Mouse (Mus musculus): ENCODE results near the gene Grm8. TPM values are rescaled to one million over a fixed set of nuclear protein-coding genes. Genes with fewer than 3 reads are reported as not detected.
A peak's percentile ranks its signal among the peaks of the same experiment; 100 is the strongest.

Grm8 gene
- total and polyA plus RNA-seq, 3 experiments = 0.42 to 0.52 TPM; not detected in 1

GRCm38 (mm10) chr6:27762061-27762460 lies 372.9 kb downstream of the Grm8 start:
- no peaks in the 10 kb centered on the region for H3K27me3 ChIP-seq (ENCODE audit: control insufficient read depth in 1 of 2, insufficient read depth in 2 of 2, low read length in 2 of 2)
- no peak for DNase-seq (ENCODE audit: low read depth, low spot score)

GRCm38 (mm10) chr6:27753290-27753829 lies 381.6 kb downstream of the Grm8 start:
- H3K9me3 ChIP-seq (replicated peaks; ENCODE audit: insufficient read depth, low read length) = no peaks in the 10 kb centered on the region
- no peaks in the 10 kb centered on the region for H3K79me2 ChIP-seq (ENCODE audit: control insufficient read depth, insufficient read depth, low read length, poor library complexity)
- no peak for DNase-seq (ENCODE audit: low read depth, low spot score)
- H3K9ac ChIP-seq (ENCODE audit: control insufficient read depth, low read depth, low read length, poor library complexity, severe bottlenecking) = no peak overlapping the region
- no peak overlapping the region for H3K27ac ChIP-seq (ENCODE audit: control insufficient read depth, low read depth, low read length)
- TF ChIP-seq POLR2AphosphoS5 (IDR thresholded peaks at IDR 0.05; ENCODE audit: borderline replicate concordance, low read depth, low read length) (no peak), MAX (IDR thresholded peaks at IDR 0.05; ENCODE audit: low read length) (no peak), NELFE (IDR thresholded peaks at IDR 0.05; ENCODE audit: low read depth, low read length) (no peak), GATA1 (IDR thresholded peaks at IDR 0.05; ENCODE audit: low read depth, low read length) (no peak), ZKSCAN1 (IDR thresholded peaks at IDR 0.05; ENCODE audit: low read depth, low read length) (no peak), USF1 (IDR thresholded peaks at IDR 0.05; ENCODE audit: low read depth, low read length) (no peak)
- H3K4me3 ChIP-seq (ENCODE audit: control insufficient read depth in 1 of 2, insufficient read depth in 1 of 2, low read depth in 2 of 2, low read length in 2 of 2) = no peak overlapping the region
- no peaks in the 10 kb centered on the region for H3K4me1 ChIP-seq (ENCODE audit: control insufficient read depth in 1 of 2, insufficient read depth in 2 of 2, low read length in 2 of 2)
- no peaks in the 10 kb centered on the region for H3K36me3 ChIP-seq (ENCODE audit: control insufficient read depth in 1 of 2, insufficient read depth in 2 of 2, low read length in 2 of 2)
- H3K27me3 ChIP-seq (ENCODE audit: control insufficient read depth in 1 of 2, insufficient read depth in 2 of 2, low read length in 2 of 2) = no peaks in the 10 kb centered on the region

More at GRCm38 (mm10) chr6:27762061-27762460, 372.9 kb downstream of the Grm8 start:
- Histone ChIP-seq H3K79me2 (ENCODE audit: control insufficient read depth, insufficient read depth, low read length, poor library complexity) (no peaks in the 10 kb centered on the region), H3K36me3 (ENCODE audit: control insufficient read depth in 1 of 2, insufficient read depth in 2 of 2, low read length in 2 of 2) (no peaks in the 10 kb centered on the region), H3K9ac (ENCODE audit: control insufficient read depth, low read depth, low read length, poor library complexity, severe bottlenecking) (no peak overlapping the region), H3K9me3 (replicated peaks; ENCODE audit: insufficient read depth, low read length) (no peaks in the 10 kb centered on the region), H3K4me3 (ENCODE audit: control insufficient read depth in 1 of 2, insufficient read depth in 1 of 2, low read depth in 2 of 2, low read length in 2 of 2) (no peak overlapping the region), H3K4me1 (ENCODE audit: control insufficient read depth in 1 of 2, insufficient read depth in 2 of 2, low read length in 2 of 2) (no peaks in the 10 kb centered on the region), H3K27ac (ENCODE audit: control insufficient read depth, low read depth, low read length) (no peak overlapping the region)
- TF ChIP-seq ETS1 (IDR thresholded peaks at IDR 0.05; ENCODE audit: low read depth, low read length) = no peak
- no peak for TF ChIP-seq TCF12 (IDR thresholded peaks at IDR 0.05; ENCODE audit: low read depth, low read length)
- no peak for TF ChIP-seq SIN3A (IDR thresholded peaks at IDR 0.05; ENCODE audit: low read length)
- no peak for TF ChIP-seq USF1 (IDR thresholded peaks at IDR 0.05; ENCODE audit: low read depth, low read length)
- no peak for TF ChIP-seq NELFE (IDR thresholded peaks at IDR 0.05; ENCODE audit: low read depth, low read length)
- no peak for TF ChIP-seq RCOR1 (IDR thresholded peaks at IDR 0.05; ENCODE audit: low read depth, low read length)
- TF ChIP-seq ZMIZ1 (IDR thresholded peaks at IDR 0.05; ENCODE audit: low read depth, low read length) = no peak
- TF ChIP-seq POLR2AphosphoS5 (IDR thresholded peaks at IDR 0.05; ENCODE audit: borderline replicate concordance, low read depth, low read length) = no peak
- TF ChIP-seq CTCF (IDR thresholded peaks at IDR 0.05 in 2 of 3, conservative IDR thresholded peaks at IDR 0.05 in 1 of 3; ENCODE audit: control insufficient read depth in 1 of 3, insufficient read depth in 1 of 3, low read depth in 2 of 3, low read length in 3 of 3, poor library complexity in 1 of 3, severe bottlenecking in 1 of 3) = no peak

- Histone ChIP-seq H3K79me2 (ENCODE audit: control insufficient read depth, insufficient read depth, low read length, poor library complexity) (no peaks in the 10 kb centered on the region), H3K27me3 (ENCODE audit: control insufficient read depth in 1 of 2, insufficient read depth in 2 of 2, low read length in 2 of 2) (no peaks in the 10 kb centered on the region), H3K4me1 (ENCODE audit: control insufficient read depth in 1 of 2, insufficient read depth in 2 of 2, low read length in 2 of 2) (no peaks in the 10 kb centered on the region), H3K9ac (ENCODE audit: control insufficient read depth, low read depth, low read length, poor library complexity, severe bottlenecking) (no peak overlapping the region), H3K9me3 (replicated peaks; ENCODE audit: insufficient read depth, low read length) (no peaks in the 10 kb centered on the region), H3K36me3 (ENCODE audit: control insufficient read depth in 1 of 2, insufficient read depth in 2 of 2, low read length in 2 of 2) (no peaks in the 10 kb centered on the region), H3K4me3 (ENCODE audit: control insufficient read depth in 1 of 2, insufficient read depth in 1 of 2, low read depth in 2 of 2, low read length in 2 of 2) (no peak overlapping the region), H3K27ac (ENCODE audit: control insufficient read depth, low read depth, low read length) (no peak overlapping the region)
- 0 out of 2 replicates have a peak, but pooled peaks have one; percentile 33 for TF ChIP-seq MAFK (IDR thresholded peaks at IDR 0.05; ENCODE audit: borderline replicate concordance, low read depth, low read length)
- no peak for TF ChIP-seq MAX (IDR thresholded peaks at IDR 0.05; ENCODE audit: low read length)
- TF ChIP-seq TCF12 (IDR thresholded peaks at IDR 0.05; ENCODE audit: low read depth, low read length) = no peak
- DNase-seq (ENCODE audit: low read depth, low spot score) = no peak
Measured at GRCm38 (mm10) chr6:27746493-27746892, 388.5 kb downstream of the Grm8 start.

Data from MEL (cell line).